Mouse (Mus musculus) C2C12 (cell line): ENCODE measurements at regions not wholly inside any gene's neighbourhood (a gene's known extent, or its start where the extent isn't known, plus 50 kb on each side); places are given as distances from the start of the nearest gene placed in this dataset.

Experiments
- CTCF ChIP-seq: IDR thresholded peaks from one replicate; pipeline ENCODE4 v1.5.1; 2011; ENCODE audit not compliant: control insufficient read depth, insufficient read depth, insufficient read length
- MAX ChIP-seq: IDR thresholded peaks from one replicate; pipeline ENCODE4 v1.6.1; 2011; ENCODE audit warnings: mild to moderate bottlenecking, control low read depth
- USF1 ChIP-seq: IDR thresholded peaks from one replicate; pipeline ENCODE4 v1.6.1; 2011; ENCODE audit warnings: low read depth, mild to moderate bottlenecking, control low read depth, moderate library complexity

DNA sequence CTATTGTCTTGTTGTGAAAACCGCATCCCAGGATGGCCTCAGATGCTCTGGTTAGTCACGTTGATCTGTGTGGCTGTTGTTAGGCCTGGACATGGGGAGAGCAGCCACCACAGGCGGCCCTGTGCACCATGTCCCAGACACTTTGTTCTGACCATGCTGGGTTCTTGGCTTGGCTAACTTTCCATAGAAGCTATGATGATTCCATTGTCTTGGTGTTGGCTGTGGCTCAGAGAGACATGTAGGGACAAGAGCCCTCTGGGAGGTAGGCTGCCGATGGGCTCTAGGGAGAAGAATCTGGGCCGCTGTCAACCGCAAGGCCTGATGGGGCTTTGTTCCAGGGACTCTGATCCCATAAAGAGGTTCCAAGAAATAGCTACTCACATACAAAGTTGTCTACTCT is 334.9 kb downstream of the Pik3r1 start:
- TF ChIP-seq CTCF (no peak), USF1 (no peak), MAX (no peak)
